Mouse (Mus musculus): ENCODE measurements around the gene Faf2. TPM values are rescaled to one million over a fixed set of nuclear protein-coding genes. Genes with fewer than 3 reads are reported as not detected.

Faf2 gene
- polyA plus RNA-seq, 1 experiment from 2014 or later = 95.7 TPM

DNA sequence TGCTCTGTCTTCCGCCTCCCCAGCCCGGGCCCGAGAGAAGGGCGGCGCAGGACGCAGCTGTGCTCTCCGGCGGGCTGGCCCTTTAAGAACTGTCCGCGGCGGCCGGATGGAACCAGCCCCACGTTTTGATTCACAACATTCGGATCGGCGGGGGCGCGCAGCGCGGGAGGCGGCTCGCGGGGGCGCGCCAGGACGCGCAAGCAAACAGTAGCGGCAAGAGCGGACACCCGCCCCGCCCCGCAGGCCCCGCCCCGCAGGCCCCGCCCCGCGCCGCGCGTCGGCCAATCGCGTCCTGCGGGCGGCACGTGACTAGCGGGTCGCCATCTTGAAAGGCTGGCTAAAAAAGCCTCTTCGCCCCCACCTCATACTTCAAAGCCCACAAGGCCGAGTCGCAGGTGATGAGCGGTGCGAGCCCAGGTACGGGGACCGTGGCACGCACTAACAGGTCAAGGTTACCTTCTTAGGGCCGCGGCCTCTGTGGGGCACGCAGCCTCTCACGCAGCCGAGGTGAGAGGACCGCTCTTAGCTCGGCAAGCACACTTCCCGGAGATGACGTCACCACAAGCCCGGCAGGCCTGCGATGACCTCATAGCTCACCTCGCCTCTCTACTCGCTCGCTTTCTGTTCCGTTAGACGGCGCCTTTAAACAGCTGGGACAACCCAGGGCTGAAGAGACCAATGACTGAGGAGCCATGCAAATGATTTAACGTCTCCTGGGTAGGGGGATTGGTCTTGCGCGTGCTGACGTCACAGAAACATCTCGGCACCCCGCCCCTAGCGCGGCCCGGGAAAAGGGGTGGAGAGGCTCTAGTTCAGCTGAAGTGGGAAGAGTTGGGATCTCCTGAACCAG, 66.2 kb downstream of the Faf2 start:
- no peaks in the 10 kb centered on the region for H3K27me3 ChIP-seq (ENCODE audit: control insufficient read depth, insufficient read depth, low read length)
- H3K9ac ChIP-seq (ENCODE audit: low read length) = peak overlapping the region; percentile 98
- under 1% methylated on average over 81 of the region's 82 CpGs for WGBS
- H3K9me3 ChIP-seq (ENCODE audit: control insufficient read depth, low read length) = no peaks in the 10 kb centered on the region
- ATAC-seq (ENCODE audit: insufficient number of reproducible peaks, low FRiP score, low TSS enrichment, low read depth) (peak; percentile 91), DNase-seq (ENCODE audit: low spot score) (peak; percentile 99)
- peak overlapping the region; percentile 94 for H3K4me3 ChIP-seq (ENCODE audit: low read depth, low read length)
- peak overlapping the region; percentile 92 for H3K27ac ChIP-seq (replicated peaks; ENCODE audit: low read depth, low read length)
- H3K4me2 ChIP-seq (ENCODE audit: low read depth, severe bottlenecking) = peak overlapping the region; percentile 58
- peaks cover 25% of the 10 kb centered on the region for H3K4me1 ChIP-seq (ENCODE audit: control insufficient read depth, insufficient read depth, low read length)
- peaks cover 18% of the 10 kb centered on the region for H3K36me3 ChIP-seq (ENCODE audit: control insufficient read depth, insufficient read depth, low read length)

DNA sequence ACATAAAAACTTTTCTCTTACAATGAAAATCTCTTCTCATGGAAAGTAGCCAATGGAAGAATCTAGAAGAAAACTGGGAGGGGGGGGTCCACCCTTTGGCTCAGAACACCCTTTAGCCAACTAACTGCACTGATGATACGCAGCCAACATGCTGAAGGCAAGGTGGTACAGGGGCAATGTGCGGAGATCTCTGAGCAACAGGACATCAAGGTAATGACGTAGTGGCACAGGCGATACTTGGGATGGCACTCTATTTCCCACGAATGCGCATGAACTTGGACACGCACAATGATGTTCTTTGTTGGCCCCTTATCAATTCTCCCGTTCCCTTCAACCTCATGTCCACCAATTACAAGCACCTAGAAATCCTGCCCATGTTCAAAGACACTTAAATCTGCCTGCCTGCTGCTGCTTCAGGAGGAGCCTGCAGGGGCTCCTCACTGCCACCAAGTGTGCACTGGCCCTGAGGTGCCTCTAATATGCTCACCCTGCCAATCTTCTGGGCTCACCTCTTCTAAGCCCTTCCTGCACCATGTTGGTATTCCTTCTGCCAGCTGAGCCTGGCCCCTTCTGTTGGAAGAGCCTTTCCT, 68.7 kb downstream of the Faf2 start:
- Histone ChIP-seq H3K4me3 (ENCODE audit: low read depth, low read length) (no peak overlapping the region), H3K4me2 (ENCODE audit: low read depth, severe bottlenecking) (no peak overlapping the region), H3K27me3 (ENCODE audit: control insufficient read depth, insufficient read depth, low read length) (no peaks in the 10 kb centered on the region), H3K36me3 (ENCODE audit: control insufficient read depth, insufficient read depth, low read length) (no peaks in the 10 kb centered on the region), H3K27ac (replicated peaks; ENCODE audit: low read depth, low read length) (no peak overlapping the region), H3K9ac (ENCODE audit: low read length) (no peak overlapping the region), H3K9me3 (ENCODE audit: control insufficient read depth, low read length) (no peaks in the 10 kb centered on the region), H3K4me1 (ENCODE audit: control insufficient read depth, insufficient read depth, low read length) (peaks cover 21% of the 10 kb centered on the region)
- ATAC-seq (ENCODE audit: insufficient number of reproducible peaks, low FRiP score, low TSS enrichment, low read depth) (no peak), DNase-seq (ENCODE audit: low spot score) (no peak)
- WGBS = 94% methylated on average over 8 of the region's 8 CpGs

DNA sequence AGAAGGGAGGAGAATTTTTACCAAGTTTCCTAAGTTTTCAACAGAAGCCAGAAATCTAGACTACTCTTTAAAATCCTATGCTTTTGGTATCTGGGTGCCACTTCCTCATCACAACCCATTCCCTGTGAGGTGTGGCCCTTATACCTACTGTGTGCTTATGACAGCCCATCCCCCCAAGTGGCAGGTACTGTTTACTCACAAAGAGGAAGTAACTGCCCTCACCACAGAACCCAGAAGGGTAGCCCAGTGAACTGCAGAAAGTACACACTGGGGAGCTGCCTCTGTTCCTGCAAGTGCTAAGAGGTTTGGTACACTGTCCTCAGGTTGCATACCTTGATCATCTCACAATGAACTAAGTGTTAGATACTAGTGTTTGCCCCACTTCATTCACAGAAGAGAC, 70.2 kb downstream of the Faf2 start:
- Histone ChIP-seq H3K9me3 (ENCODE audit: control insufficient read depth, low read length) (no peaks in the 10 kb centered on the region), H3K36me3 (ENCODE audit: control insufficient read depth, insufficient read depth, low read length) (no peaks in the 10 kb centered on the region), H3K27ac (replicated peaks; ENCODE audit: low read depth, low read length) (no peak overlapping the region), H3K4me1 (ENCODE audit: control insufficient read depth, insufficient read depth, low read length) (peaks cover 13% of the 10 kb centered on the region), H3K27me3 (ENCODE audit: control insufficient read depth, insufficient read depth, low read length) (no peaks in the 10 kb centered on the region), H3K4me3 (ENCODE audit: low read depth, low read length) (no peak overlapping the region), H3K4me2 (ENCODE audit: low read depth, severe bottlenecking) (0 out of 2 replicates have a peak overlapping the region, but pooled peaks have one; percentile 17), H3K9ac (ENCODE audit: low read length) (no peak overlapping the region)
- no peak for DNase-seq (ENCODE audit: low spot score)
- ATAC-seq (ENCODE audit: insufficient number of reproducible peaks, low FRiP score, low TSS enrichment, low read depth) = no peak

DNA sequence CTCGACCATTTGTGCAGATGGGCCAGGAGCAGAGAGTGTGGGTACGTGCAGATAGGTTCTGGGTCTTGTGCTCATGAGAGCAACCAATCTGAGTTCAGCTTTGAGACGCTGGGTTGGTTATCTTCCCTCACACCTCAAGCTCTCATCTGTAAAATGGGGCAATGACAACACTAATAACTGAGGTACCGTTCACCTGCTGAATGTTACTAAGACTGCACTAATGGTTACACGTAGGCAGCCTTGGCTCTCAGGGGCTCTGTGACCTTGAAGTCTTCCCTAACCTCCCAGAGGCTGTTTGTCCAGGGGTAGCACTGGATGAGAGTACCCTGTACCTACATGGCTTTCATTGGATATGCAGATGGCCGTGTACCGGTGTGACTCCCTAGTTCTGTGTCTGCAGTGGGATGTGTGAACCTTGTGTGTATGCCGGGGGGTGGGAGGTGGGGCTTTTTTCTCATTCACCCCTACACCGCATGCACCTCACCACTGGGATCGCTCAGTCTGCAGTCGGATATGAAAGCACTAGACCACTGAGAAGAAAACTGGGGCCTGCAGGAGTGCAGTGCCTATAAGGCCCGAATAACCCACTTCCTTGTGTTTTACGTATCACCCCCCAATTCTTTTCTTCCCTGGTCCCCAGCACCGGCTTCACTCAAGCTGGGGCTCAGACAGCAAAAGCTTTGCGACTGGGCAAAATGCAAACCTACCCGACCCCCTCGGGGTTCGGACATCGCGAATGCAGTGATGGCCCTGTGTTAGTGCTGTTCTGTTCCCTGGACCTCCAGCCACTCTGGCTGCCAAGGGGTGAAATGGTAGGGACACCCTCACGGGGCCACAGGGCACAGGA, 71.3 kb downstream of the Faf2 start:
- Histone ChIP-seq H3K36me3 (ENCODE audit: control insufficient read depth, insufficient read depth, low read length) (no peaks in the 10 kb centered on the region), H3K27ac (replicated peaks; ENCODE audit: low read depth, low read length) (peak overlapping the region; percentile 65; the same call in 1 of the 2 replicates), H3K4me3 (ENCODE audit: low read depth, low read length) (peak overlapping the region; percentile 97), H3K4me2 (ENCODE audit: low read depth, severe bottlenecking) (peak overlapping the region; percentile 86), H3K4me1 (ENCODE audit: control insufficient read depth, insufficient read depth, low read length) (peaks cover 13% of the 10 kb centered on the region), H3K9me3 (ENCODE audit: control insufficient read depth, low read length) (no peaks in the 10 kb centered on the region), H3K27me3 (ENCODE audit: control insufficient read depth, insufficient read depth, low read length) (no peaks in the 10 kb centered on the region), H3K9ac (ENCODE audit: low read length) (peak overlapping the region; percentile 88)
- ATAC-seq (ENCODE audit: insufficient number of reproducible peaks, low FRiP score, low TSS enrichment, low read depth) (no peak), DNase-seq (ENCODE audit: low spot score) (no peak)
- 13% methylated on average over 21 of the region's 21 CpGs for WGBS

DNA sequence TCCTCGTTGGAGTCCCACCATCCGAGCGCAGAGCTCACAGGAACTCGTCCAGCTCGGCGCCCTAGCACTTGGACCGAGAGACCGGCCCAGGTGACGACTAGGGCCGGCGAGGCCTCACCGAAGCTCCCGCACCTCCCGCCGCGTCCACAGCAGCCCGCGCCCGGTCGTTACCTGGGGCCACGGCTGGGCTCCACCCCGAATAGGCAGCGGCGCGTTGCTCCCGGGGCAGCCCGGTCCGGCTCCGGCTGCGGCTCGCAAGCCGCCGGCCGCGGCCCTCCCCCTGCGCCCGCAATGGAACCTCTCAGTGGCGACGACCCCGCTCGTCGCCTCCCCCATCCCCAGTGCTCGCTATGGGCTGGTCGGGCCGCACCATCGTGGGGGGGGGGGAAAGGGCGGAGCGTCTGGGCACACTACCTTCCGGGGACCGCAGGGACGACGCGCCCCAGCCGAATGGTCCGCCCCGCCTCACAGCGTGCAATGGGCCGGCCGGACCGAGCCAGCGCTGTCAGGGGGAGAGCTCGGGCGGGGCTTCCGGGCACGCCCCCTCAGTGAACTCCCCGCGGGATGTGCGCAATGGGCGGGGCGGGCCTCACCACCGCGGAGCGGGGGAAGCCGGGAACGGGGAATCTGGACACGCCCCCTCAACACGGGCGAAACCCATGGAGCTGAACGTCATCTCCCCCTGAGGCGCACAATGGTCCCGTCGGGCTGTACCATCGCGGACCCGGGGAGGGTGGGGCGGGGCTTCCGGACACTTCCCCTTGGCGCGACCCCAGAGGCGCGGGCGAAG, 72.2 kb downstream of the Faf2 start, which contains the start of gene Rnf44:
TSS of gene Rnf44 (minus strand) at position 350 of the 790 bp plus-strand sequence.
- Histone ChIP-seq H3K4me3 (ENCODE audit: low read depth, low read length) (peak within 1 kb of the TSS; percentile 97), H3K4me2 (ENCODE audit: low read depth, severe bottlenecking) (peak within 1 kb of the TSS; percentile 86), H3K27ac (replicated peaks; ENCODE audit: low read depth, low read length) (peak within 1 kb of the TSS; percentile 65; the same call in 1 of the 2 replicates), H3K9me3 (ENCODE audit: control insufficient read depth, low read length) (no peaks in the 10 kb centered on the region), H3K36me3 (ENCODE audit: control insufficient read depth, insufficient read depth, low read length) (no peaks in the 10 kb centered on the region), H3K9ac (ENCODE audit: low read length) (peak within 1 kb of the TSS; percentile 88), H3K4me1 (ENCODE audit: control insufficient read depth, insufficient read depth, low read length) (peaks cover 13% of the 10 kb centered on the region), H3K27me3 (ENCODE audit: control insufficient read depth, insufficient read depth, low read length) (no peaks in the 10 kb centered on the region)
- ATAC-seq (ENCODE audit: insufficient number of reproducible peaks, low FRiP score, low TSS enrichment, low read depth) = peak; percentile 99
- WGBS = under 1% methylated on average over 73 of the region's 92 CpGs
- DNase-seq (ENCODE audit: low spot score) = peak; percentile 99

DNA sequence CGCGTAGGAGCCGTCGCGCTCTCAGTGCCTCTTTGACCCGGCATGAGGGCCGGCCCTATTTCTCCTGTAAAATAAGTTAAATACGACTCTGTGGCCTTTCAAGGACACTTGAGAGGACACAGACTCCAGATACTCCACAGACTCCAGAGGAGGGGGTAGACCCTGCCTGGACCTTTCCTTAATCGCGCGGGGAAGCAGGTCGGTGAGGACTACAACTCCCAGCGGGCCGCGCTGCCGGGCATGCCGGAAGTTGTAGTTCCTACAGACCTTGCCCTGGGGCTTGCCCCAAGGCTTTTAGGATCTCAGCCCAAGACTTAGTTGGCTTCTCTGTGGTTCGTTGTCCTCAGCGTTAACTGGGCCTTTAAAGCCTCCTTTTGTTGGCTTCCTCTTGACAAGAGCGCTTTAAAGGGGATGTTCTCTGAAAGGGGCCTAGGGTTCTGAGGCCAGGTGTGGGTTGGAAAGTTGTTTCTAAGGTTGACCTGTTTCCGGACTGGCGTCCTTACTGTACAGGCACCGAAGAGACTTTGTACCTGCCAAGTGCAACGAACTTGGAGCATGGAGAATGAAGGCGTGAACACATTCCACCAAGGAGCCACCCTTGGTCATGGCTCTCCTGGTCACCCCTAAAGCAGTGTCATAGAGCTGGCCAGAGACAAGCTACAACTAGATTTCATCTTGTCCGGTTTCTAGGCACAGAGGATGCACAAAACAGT, 72.9 kb downstream of the Faf2 start:
- WGBS = 18% methylated on average over 26 of the region's 26 CpGs
- peak overlapping the region; percentile 49; the same call in 1 of the 2 replicates for H3K9ac ChIP-seq (ENCODE audit: low read length)
- H3K4me2 ChIP-seq (ENCODE audit: low read depth, severe bottlenecking) = peak overlapping the region; percentile 42
- H3K9me3 ChIP-seq (ENCODE audit: control insufficient read depth, low read length) = no peaks in the 10 kb centered on the region
- H3K27ac ChIP-seq (replicated peaks; ENCODE audit: low read depth, low read length) = peak overlapping the region; percentile 48; the same call in 1 of the 2 replicates
- no peaks in the 10 kb centered on the region for H3K36me3 ChIP-seq (ENCODE audit: control insufficient read depth, insufficient read depth, low read length)
- peak; percentile 65 for ATAC-seq (ENCODE audit: insufficient number of reproducible peaks, low FRiP score, low TSS enrichment, low read depth)
- H3K4me1 ChIP-seq (ENCODE audit: control insufficient read depth, insufficient read depth, low read length) = peaks cover 13% of the 10 kb centered on the region
- no peak for DNase-seq (ENCODE audit: low spot score)
- H3K27me3 ChIP-seq (ENCODE audit: control insufficient read depth, insufficient read depth, low read length) = no peaks in the 10 kb centered on the region
- H3K4me3 ChIP-seq (ENCODE audit: low read depth, low read length) = peak overlapping the region; percentile 97

DNA sequence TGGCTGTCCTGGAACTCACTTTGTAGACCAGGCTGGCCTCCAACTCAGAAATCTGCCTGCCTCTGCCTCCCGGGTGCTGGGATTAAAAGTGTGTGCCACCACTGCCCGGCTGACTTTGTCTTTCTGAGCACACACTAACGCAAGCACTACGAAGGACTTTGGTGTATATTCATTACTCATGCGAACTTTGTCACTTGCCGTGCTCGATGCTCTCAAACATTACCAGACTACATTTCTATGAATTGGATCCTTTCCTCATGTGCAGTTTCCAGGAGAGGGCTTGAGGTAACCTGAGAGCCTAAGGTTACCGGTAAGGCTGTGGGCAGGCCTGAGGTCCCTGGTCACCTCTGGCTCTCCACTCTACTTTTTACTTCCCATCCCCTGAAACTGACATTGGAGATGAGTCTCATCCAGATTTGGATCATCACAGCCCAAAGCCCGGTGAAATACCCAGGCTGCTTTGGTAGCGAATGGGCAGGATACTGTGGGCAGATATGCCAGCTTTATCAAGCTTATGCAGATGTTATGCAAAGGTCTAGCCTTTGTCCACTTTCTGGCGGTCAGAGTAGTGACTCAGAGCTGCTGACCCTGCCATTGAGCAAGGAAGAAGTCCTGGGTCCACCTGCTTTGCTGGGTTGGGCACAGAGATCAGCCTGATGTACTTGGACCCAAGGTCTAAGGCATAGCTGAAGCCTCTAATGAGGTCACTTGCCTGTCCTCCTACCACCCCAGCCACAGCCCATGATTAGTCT, 74.1 kb downstream of the Faf2 start:
- ATAC-seq (ENCODE audit: insufficient number of reproducible peaks, low FRiP score, low TSS enrichment, low read depth) = no peak
- Histone ChIP-seq H3K27me3 (ENCODE audit: control insufficient read depth, insufficient read depth, low read length) (no peaks in the 10 kb centered on the region), H3K36me3 (ENCODE audit: control insufficient read depth, insufficient read depth, low read length) (no peaks in the 10 kb centered on the region), H3K4me3 (ENCODE audit: low read depth, low read length) (no peak overlapping the region), H3K4me2 (ENCODE audit: low read depth, severe bottlenecking) (no peak overlapping the region), H3K4me1 (ENCODE audit: control insufficient read depth, insufficient read depth, low read length) (peaks cover 13% of the 10 kb centered on the region), H3K9me3 (ENCODE audit: control insufficient read depth, low read length) (no peaks in the 10 kb centered on the region), H3K27ac (replicated peaks; ENCODE audit: low read depth, low read length) (no peak overlapping the region), H3K9ac (ENCODE audit: low read length) (no peak overlapping the region)
- DNase-seq (ENCODE audit: low spot score) = no peak
- 89% methylated on average over 11 of the region's 11 CpGs for WGBS

Data from limb, embryonic 11.5 days (tissue).